Mouse (Mus musculus) heart, embryonic 12.5 days (tissue): ENCODE results near the gene BC048562. TPM values are rescaled to one million over a fixed set of nuclear protein-coding genes. Genes with fewer than 3 reads are reported as not detected.

ENCODE experiments used
- ATAC-seq: fragments of 200-750 bp; cut with Nextera tagmentation; 2 replicates; pipeline ENCODE4 v1.8.0; 2017; ENCODE audit warnings: moderate TSS enrichment, moderate library complexity; ENCODE audit not compliant: insufficient number of reproducible peaks, low FRiP score
- H3K27ac ChIP-seq: fragments of 300-500 bp; sonication (generic); 2 replicates; pipeline ENCODE4 v1.5.1; 2016; ENCODE audit warnings: mild to moderate bottlenecking, moderate library complexity; ENCODE audit not compliant: poor library complexity, severe bottlenecking
- H3K27me3 ChIP-seq: fragments of 300-500 bp; sonication (generic); replicated peaks from 2 replicates; pipeline ENCODE4 v1.6.1; 2016; ENCODE audit warnings: mild to moderate bottlenecking, moderate library complexity
- H3K36me3 ChIP-seq: fragments of 300-500 bp; sonication (generic); 2 replicates; pipeline ENCODE4 v1.6.1; 2016; ENCODE audit warnings: mild to moderate bottlenecking, moderate library complexity
- H3K4me1 ChIP-seq: fragments of 300-500 bp; sonication (generic); replicated peaks from 2 replicates; pipeline ENCODE4 v1.6.1; 2016; ENCODE audit warnings: mild to moderate bottlenecking
- H3K4me2 ChIP-seq: fragments of 300-500 bp; sonication (generic); 2 replicates; pipeline ENCODE4 v1.6.1; 2016; ENCODE audit warnings: mild to moderate bottlenecking, moderate library complexity
- H3K4me3 ChIP-seq: fragments of 300-500 bp; sonication (generic); 2 replicates; pipeline ENCODE4 v1.5.1; 2016; ENCODE audit warnings: mild to moderate bottlenecking
- H3K9ac ChIP-seq: fragments of 300-500 bp; sonication (generic); 2 replicates; pipeline ENCODE4 v1.6.1; 2016; ENCODE audit warnings: mild to moderate bottlenecking, moderate library complexity
- H3K9me3 ChIP-seq: fragments of 300-500 bp; sonication (generic); replicated peaks from 2 replicates; pipeline ENCODE4 v1.6.1; 2016; ENCODE audit warnings: mild to moderate bottlenecking, moderate library complexity
- WGBS: fragments of 180-500 bp; shearing (Covaris S2); methylation state at CpG from one replicate; pipeline ENCODE4 v1.1.7; 2016; 5-methylcytosine and 5-hydroxymethylcytosine counted together
- polyA plus RNA-seq: library from polyadenylated mRNA; unstranded; fragments of >200 nt; fragmentation: Nextera tagmentation; extraction: Ambion mirVana; gene quantifications from 2 replicates; pipeline ENCODE4 v1.2.1, GENCODE M21; 2016

Gene BC048562
- polyA plus RNA-seq, 1 experiment from 2014 or later = not detected

DNA sequence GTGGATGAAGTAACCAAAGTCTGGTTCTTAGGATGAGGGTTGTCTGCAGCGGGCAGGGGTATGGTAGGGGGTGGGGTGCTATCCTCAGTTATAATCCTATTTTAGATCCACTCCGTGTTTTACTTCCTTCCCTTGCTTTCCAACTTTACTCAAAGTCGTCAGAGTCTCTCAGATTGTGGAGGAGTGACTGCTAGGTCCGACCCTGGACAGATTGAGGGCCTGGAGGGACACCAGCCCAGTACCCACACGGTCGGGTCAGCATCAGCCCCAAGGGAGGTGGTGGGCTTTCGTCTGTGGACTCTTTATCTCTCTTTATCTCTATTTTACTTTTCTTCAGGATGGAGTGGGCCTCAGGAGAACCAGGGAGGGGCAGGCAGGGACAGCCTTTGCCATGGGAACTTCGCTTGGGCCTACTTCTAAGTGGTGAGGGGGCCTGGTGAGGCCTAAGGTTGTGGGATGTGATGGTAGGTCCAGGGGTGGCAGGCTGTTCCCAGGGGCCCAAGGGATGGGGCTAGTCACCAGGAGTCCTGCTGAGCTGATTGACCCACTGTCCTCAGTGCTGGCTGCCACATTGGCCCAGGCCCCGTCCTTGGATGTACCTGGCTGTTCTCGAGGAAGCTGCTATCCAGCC, 43.6 kb downstream of the BC048562 start, which contains the start of gene Lamb2:
Lamb2 (plus strand) TSS at position 16 of the 631 bp plus-strand sequence.
- ATAC-seq = peak; percentile 52
- Histone ChIP-seq H3K4me1 (peaks cover 27% of the 10 kb centered on the region), H3K36me3 (peaks cover 34% of the 10 kb centered on the region), H3K4me2 (peak within 1 kb of the TSS; percentile 90), H3K9ac (peak within 1 kb of the TSS; percentile 85), H3K27ac (peak within 1 kb of the TSS; percentile 86), H3K9me3 (no peaks in the 10 kb centered on the region), H3K4me3 (peak within 1 kb of the TSS; percentile 61), H3K27me3 (no peaks in the 10 kb centered on the region)
- 10% methylated on average over 10 of the region's 10 CpGs for WGBS

GRCm38 (mm10) chr9:108480813-108481519, 44.7 kb downstream of the BC048562 start:
- Histone ChIP-seq H3K27me3 (no peaks in the 10 kb centered on the region), H3K36me3 (peaks cover 45% of the 10 kb centered on the region), H3K4me2 (peak overlapping the region; percentile 90), H3K9ac (peak overlapping the region; percentile 85), H3K4me3 (peak overlapping the region; percentile 61; the same call in 1 of the 2 replicates), H3K4me1 (peaks cover 27% of the 10 kb centered on the region), H3K27ac (peak overlapping the region; percentile 11), H3K9me3 (no peaks in the 10 kb centered on the region)
- ATAC-seq = no peak
- WGBS = 86% methylated on average over 28 of the region's 28 CpGs

- no peak for ATAC-seq
- H3K9ac ChIP-seq = peak overlapping the region; percentile 58
- peak overlapping the region; percentile 11; the same call in 1 of the 2 replicates for H3K27ac ChIP-seq
Measured at GRCm38 (mm10) chr9:108481520-108482210, 45.4 kb downstream of the BC048562 start.

DNA sequence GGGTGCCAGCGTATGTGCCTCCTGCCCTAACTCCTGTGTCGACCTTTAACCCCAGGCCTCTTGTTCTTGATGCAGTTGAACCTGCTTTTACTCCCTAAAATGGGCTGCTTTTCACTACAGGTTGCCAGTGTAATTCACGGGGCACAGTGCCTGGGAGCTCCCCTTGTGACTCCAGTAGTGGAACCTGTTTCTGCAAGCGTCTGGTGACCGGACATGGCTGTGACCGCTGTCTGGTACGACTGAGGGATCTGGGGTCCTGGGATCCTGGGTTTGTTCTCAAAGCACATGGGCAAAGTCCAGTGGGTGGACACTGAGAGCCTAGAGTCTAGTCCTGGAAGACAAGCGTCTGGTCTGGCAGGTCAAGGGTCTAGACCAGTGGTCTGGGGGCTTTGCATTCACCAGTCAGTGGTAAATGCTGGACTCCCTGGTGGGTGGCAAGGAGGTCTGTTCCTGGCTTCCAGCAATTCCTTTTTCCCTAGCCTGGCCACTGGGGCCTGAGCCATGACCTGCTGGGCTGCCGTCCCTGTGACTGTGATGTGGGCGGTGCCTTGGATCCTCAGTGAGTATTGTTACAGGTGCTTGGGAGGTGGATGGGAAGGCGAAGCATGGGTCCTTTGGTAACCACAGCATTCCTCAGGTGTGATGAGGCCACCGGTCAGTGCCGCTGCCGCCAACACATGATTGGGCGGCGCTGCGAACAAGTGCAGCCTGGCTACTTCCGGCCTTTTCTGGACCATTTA, 46.9 kb downstream of the BC048562 start:
- 92% methylated on average over 18 of the region's 18 CpGs for WGBS
- no peaks in the 10 kb centered on the region for H3K9me3 ChIP-seq
- no peak for ATAC-seq
- H3K27ac ChIP-seq = no peak overlapping the region
- no peaks in the 10 kb centered on the region for H3K27me3 ChIP-seq
- no peak overlapping the region for H3K4me3 ChIP-seq
- peaks cover 68% of the 10 kb centered on the region for H3K36me3 ChIP-seq
- no peak overlapping the region for H3K4me2 ChIP-seq
- no peak overlapping the region for H3K9ac ChIP-seq
- H3K4me1 ChIP-seq = peaks cover 27% of the 10 kb centered on the region

More at GRCm38 (mm10) chr9:108481520-108482210, 45.4 kb downstream of the BC048562 start:
- WGBS = 77% methylated on average over 19 of the region's 19 CpGs
- Histone ChIP-seq H3K27me3 (no peaks in the 10 kb centered on the region), H3K4me2 (peak overlapping the region; percentile 90), H3K9me3 (no peaks in the 10 kb centered on the region), H3K4me1 (peaks cover 27% of the 10 kb centered on the region), H3K36me3 (peaks cover 52% of the 10 kb centered on the region), H3K4me3 (no peak overlapping the region)

DNA sequence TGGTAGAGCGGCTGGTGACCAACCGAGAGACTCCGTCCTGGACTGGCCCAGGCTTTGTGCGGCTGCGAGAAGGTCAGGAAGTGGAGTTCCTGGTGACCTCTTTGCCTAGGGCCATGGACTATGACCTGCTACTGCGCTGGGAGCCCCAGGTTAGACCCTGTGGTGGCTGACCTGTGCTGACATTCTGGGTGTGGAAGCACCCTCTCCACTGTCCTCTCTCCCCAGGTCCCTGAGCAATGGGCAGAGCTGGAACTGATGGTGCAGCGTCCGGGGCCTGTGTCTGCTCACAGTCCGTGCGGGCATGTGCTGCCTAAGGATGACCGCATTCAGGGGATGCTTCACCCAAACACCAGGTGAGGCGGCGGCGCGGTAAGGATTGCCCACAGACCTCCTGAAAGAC, 47.7 kb downstream of the BC048562 start:
- ATAC-seq = no peak
- H3K4me1 ChIP-seq = peaks cover 26% of the 10 kb centered on the region
- WGBS = 94% methylated on average over 15 of the region's 15 CpGs

DNA sequence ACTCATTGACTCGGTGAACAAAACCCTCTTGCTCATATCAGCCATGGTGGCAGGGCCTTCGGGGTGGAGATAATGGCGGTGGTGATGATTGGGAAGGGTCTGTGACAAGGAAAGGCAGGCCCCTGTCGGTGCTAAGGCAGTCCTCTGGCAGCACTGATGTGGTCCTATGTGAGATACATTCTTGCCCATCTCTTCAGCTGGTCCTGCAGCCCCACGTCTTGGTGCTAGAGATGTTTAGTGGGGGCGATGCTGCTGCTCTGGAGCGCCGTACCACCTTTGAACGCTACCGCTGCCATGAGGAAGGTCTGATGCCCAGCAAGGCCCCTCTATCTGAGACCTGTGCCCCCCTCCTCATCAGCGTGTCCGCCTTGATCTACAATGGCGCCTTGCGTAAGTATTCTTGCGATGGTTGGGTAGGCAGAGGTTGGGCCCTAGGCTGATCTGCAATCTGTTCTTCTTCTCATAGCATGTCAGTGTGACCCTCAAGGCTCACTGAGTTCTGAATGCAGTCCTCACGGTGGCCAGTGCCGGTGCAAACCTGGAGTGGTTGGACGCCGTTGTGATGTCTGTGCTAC, 49.1 kb downstream of the BC048562 start:
- 88% methylated on average over 19 of the region's 19 CpGs for WGBS
- H3K4me3 ChIP-seq = no peak overlapping the region
- no peaks in the 10 kb centered on the region for H3K27me3 ChIP-seq
- ATAC-seq = no peak
- H3K4me1 ChIP-seq = peaks cover 29% of the 10 kb centered on the region
- no peaks in the 10 kb centered on the region for H3K9me3 ChIP-seq
- H3K4me2 ChIP-seq = no peak overlapping the region
- no peak overlapping the region for H3K27ac ChIP-seq
- no peak overlapping the region for H3K9ac ChIP-seq
- H3K36me3 ChIP-seq = peaks cover 87% of the 10 kb centered on the region

More for the DNA sequence above, 47.7 kb downstream of the BC048562 start:
- Histone ChIP-seq H3K4me2 (no peak overlapping the region), H3K9ac (0 out of 2 replicates have a peak overlapping the region, but pooled peaks have one; percentile 8), H3K27ac (no peak overlapping the region), H3K27me3 (no peaks in the 10 kb centered on the region), H3K9me3 (no peaks in the 10 kb centered on the region), H3K4me3 (no peak overlapping the region), H3K36me3 (peaks cover 76% of the 10 kb centered on the region)

- peaks cover 80% of the 10 kb centered on the region for H3K36me3 ChIP-seq
- H3K27me3 ChIP-seq = no peaks in the 10 kb centered on the region
- no peaks in the 10 kb centered on the region for H3K9me3 ChIP-seq
- WGBS = 91% methylated on average over 8 of the region's 8 CpGs
- no peak overlapping the region for H3K27ac ChIP-seq
- ATAC-seq = no peak
- H3K4me3 ChIP-seq = no peak overlapping the region
- peaks cover 20% of the 10 kb centered on the region for H3K4me1 ChIP-seq
- no peak overlapping the region for H3K4me2 ChIP-seq
- H3K9ac ChIP-seq = no peak overlapping the region
Measured at GRCm38 (mm10) chr9:108486973-108487530, 50.8 kb downstream of the BC048562 start.

DNA sequence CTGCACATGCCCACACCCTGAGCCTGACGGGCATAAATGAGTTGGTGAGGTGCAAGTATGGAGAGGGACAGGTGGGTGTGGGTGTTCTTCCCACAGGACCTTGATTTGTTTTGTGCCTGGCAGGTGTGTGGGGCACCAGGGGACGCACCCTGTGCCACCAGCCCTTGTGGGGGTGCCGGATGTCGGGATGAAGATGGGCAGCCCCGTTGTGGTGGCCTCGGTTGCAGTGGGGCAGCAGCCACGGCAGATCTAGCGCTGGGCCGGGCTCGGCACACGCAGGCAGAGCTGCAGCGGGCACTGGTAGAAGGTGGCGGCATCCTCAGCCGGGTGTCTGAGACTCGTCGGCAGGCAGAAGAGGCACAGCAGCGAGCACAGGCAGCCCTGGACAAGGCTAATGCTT, 52.1 kb downstream of the BC048562 start:
- no peaks in the 10 kb centered on the region for H3K27me3 ChIP-seq
- H3K4me2 ChIP-seq = no peak overlapping the region
- ATAC-seq = no peak
- peaks cover 80% of the 10 kb centered on the region for H3K36me3 ChIP-seq
- 93% methylated on average over 17 of the region's 17 CpGs for WGBS
- peaks cover 26% of the 10 kb centered on the region for H3K4me1 ChIP-seq
- no peak overlapping the region for H3K27ac ChIP-seq
- no peak overlapping the region for H3K9ac ChIP-seq
- H3K4me3 ChIP-seq = no peak overlapping the region
- no peaks in the 10 kb centered on the region for H3K9me3 ChIP-seq

GRCm38 (mm10) chr9:108489215-108489614, 52.9 kb downstream of the BC048562 start:
- no peak overlapping the region for H3K27ac ChIP-seq
- peaks cover 26% of the 10 kb centered on the region for H3K4me1 ChIP-seq
- H3K4me2 ChIP-seq = no peak overlapping the region
- WGBS = 94% methylated on average over 20 of the region's 20 CpGs
- peaks cover 80% of the 10 kb centered on the region for H3K36me3 ChIP-seq
- no peak overlapping the region for H3K4me3 ChIP-seq
- H3K9ac ChIP-seq = no peak overlapping the region
- no peaks in the 10 kb centered on the region for H3K9me3 ChIP-seq
- no peaks in the 10 kb centered on the region for H3K27me3 ChIP-seq
- no peak for ATAC-seq
